Mouse (Mus musculus) forebrain, embryonic 16.5 days (tissue): ENCODE results near the gene Mfsd4b2. TPM values are rescaled to one million over a fixed set of nuclear protein-coding genes. Genes with fewer than 3 reads are reported as not detected.
"Not testable (repeated sequence)": the region's sequence is repeated elsewhere in the genome, so short reads cannot be mapped to it uniquely, and the experiment has no call there.

Source experiments
- ATAC-seq: fragments of 200-750 bp; cut with Nextera tagmentation; 2 replicates; pipeline ENCODE4 v1.8.0; 2017; ENCODE audit warnings: mild to moderate bottlenecking, moderate library complexity
- H3K27ac ChIP-seq: fragments of 300-500 bp; sonication (generic); 2 replicates; pipeline ENCODE4 v1.5.1; 2014; ENCODE audit warnings: low read length, control low read depth
- H3K27me3 ChIP-seq: fragments of 300-500 bp; sonication (generic); replicated peaks from 2 replicates; pipeline ENCODE4 v1.6.1; 2014; ENCODE audit warnings: low read length; ENCODE audit not compliant: control insufficient read depth, insufficient read depth
- H3K36me3 ChIP-seq: fragments of 300-500 bp; sonication (generic); 2 replicates; pipeline ENCODE4 v1.6.1; 2014; ENCODE audit not compliant: control insufficient read depth, insufficient read depth
- H3K4me1 ChIP-seq: fragments of 300-500 bp; sonication (generic); replicated peaks from 2 replicates; pipeline ENCODE4 v1.6.1; 2014; ENCODE audit warnings: low read length; ENCODE audit not compliant: control insufficient read depth, insufficient read depth
- H3K4me2 ChIP-seq: fragments of 300-500 bp; sonication (generic); 2 replicates; pipeline ENCODE4 v1.6.1; 2014; ENCODE audit warnings: mild to moderate bottlenecking, low read length, control low read depth
- H3K4me3 ChIP-seq: fragments of 300-500 bp; sonication (generic); replicated peaks from 2 replicates; pipeline ENCODE4 v1.5.1; 2014; ENCODE audit warnings: mild to moderate bottlenecking, low read length, control low read depth
- H3K9ac ChIP-seq: fragments of 300-500 bp; sonication (generic); replicated peaks from 2 replicates; pipeline ENCODE4 v1.6.1; 2014; ENCODE audit warnings: low read depth, low read length, control low read depth
- H3K9me3 ChIP-seq: fragments of 300-500 bp; sonication (generic); 2 replicates; pipeline ENCODE4 v1.6.1; 2016; ENCODE audit warnings: low read length; ENCODE audit not compliant: control insufficient read depth
- WGBS: fragments of 180-500 bp; shearing (Covaris S2); extraction: QIAGEN DNeasy Blood & Tissue Kit; methylation state at CpG from one replicate; pipeline ENCODE4 v1.1.7; 2014; 5-methylcytosine and 5-hydroxymethylcytosine counted together
- polyA plus RNA-seq: library from polyadenylated mRNA; unstranded; fragments of >200 nt; fragmentation: Nextera tagmentation; extraction: Ambion mirVana; gene quantifications from 2 replicates; pipeline ENCODE4 v1.2.1, GENCODE M21; 2015

Gene Mfsd4b2
- polyA plus RNA-seq, 1 experiment from 2014 or later = not detected

- ATAC-seq = no peak
- 86% methylated on average over 2 of the region's 2 CpGs for WGBS
- Histone ChIP-seq H3K36me3 (no peaks in the 10 kb centered on the region), H3K9me3 (no peaks in the 10 kb centered on the region), H3K4me1 (peaks cover 4% of the 10 kb centered on the region), H3K27me3 (no peaks in the 10 kb centered on the region), H3K4me2 (no peak overlapping the region), H3K4me3 (no peak overlapping the region), H3K27ac (no peak overlapping the region), H3K9ac (no peak overlapping the region)
Observed at GRCm38 (mm10) chr10:39955163-39955562, 28.4 kb upstream of the Mfsd4b2 start.

DNA sequence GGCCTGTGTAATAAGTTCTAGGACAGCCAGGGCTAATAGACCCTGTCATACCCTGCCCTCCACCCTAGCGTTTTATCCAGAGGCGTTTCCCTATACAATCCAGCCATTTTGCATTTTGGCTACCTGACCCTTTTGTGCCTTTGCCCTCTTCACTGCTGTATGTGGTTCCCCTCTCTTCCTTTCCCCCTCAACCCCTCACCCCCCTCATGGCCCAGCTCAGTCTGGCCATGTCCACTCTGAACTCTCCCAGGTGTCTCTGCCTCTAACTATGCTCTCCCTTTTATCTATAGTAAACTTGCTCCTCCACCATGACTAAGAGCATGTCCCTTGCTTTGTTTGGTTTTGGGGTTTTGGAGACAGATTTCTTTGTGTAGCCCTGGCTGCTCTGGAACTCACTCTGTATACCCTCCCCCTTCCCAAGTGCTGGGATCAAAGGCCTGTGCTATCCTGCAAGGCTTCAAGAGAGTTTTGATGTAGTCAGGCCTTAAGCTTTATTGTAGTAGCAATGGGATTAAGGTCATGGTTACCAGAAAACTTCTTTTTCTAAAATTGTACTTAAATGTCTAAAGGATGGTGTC lies 22.7 kb upstream of the Mfsd4b2 start:
- Histone ChIP-seq H3K9me3 (no peaks in the 10 kb centered on the region), H3K4me3 (no peak overlapping the region), H3K27me3 (no peaks in the 10 kb centered on the region), H3K4me2 (no peak overlapping the region), H3K36me3 (no peaks in the 10 kb centered on the region), H3K9ac (no peak overlapping the region), H3K27ac (no peak overlapping the region), H3K4me1 (no peaks in the 10 kb centered on the region)
- ATAC-seq = no peak
- WGBS = 94% methylated on average over 2 of the region's 2 CpGs

GRCm38 (mm10) chr10:39947195-39947594 lies 20.5 kb upstream of the Mfsd4b2 start:
- 83% methylated on average over 3 of the region's 3 CpGs for WGBS
- not testable (repeated sequence) for H3K36me3 ChIP-seq, H3K4me2 ChIP-seq, H3K9me3 ChIP-seq, H3K9ac ChIP-seq, ATAC-seq, H3K4me1 ChIP-seq, H3K4me3 ChIP-seq, H3K27ac ChIP-seq, H3K27me3 ChIP-seq

- no peak overlapping the region for H3K9ac ChIP-seq
- H3K4me3 ChIP-seq = no peak overlapping the region
- no peaks in the 10 kb centered on the region for H3K27me3 ChIP-seq
- no peaks in the 10 kb centered on the region for H3K9me3 ChIP-seq
- H3K36me3 ChIP-seq = no peaks in the 10 kb centered on the region
- H3K4me1 ChIP-seq = no peaks in the 10 kb centered on the region
- no peak for ATAC-seq
- no peak overlapping the region for H3K4me2 ChIP-seq
- 83% methylated on average over 7 of the region's 7 CpGs for WGBS
- no peak overlapping the region for H3K27ac ChIP-seq
Observed at GRCm38 (mm10) chr10:39936553-39936952, 9.8 kb upstream of the Mfsd4b2 start.

DNA sequence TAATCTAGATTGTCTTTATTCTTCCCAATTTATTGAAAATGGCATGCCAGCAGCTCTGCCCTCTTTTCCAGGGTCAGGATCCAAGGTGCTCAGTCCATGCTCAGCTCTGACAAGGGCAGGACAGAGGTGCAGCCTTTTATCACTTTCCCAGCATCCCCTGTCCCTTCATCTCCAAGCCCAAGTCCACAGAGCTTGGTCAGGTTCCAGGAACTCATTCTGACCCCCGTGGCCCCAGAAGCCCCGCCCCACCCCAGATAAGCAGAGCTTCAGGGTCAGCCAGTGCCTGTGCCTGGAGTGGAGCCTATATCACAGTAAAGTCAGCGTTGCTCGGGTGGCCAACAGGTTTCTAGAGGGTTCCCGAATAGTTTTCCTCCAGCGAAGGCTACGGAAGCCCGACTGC lies 2.2 kb downstream of the Mfsd4b2 start:
- WGBS = 81% methylated on average over 8 of the region's 8 CpGs
- not testable (repeated sequence) for H3K4me1 ChIP-seq, H3K4me3 ChIP-seq, ATAC-seq, H3K27me3 ChIP-seq, H3K27ac ChIP-seq, H3K9me3 ChIP-seq, H3K36me3 ChIP-seq, H3K9ac ChIP-seq, H3K4me2 ChIP-seq

DNA sequence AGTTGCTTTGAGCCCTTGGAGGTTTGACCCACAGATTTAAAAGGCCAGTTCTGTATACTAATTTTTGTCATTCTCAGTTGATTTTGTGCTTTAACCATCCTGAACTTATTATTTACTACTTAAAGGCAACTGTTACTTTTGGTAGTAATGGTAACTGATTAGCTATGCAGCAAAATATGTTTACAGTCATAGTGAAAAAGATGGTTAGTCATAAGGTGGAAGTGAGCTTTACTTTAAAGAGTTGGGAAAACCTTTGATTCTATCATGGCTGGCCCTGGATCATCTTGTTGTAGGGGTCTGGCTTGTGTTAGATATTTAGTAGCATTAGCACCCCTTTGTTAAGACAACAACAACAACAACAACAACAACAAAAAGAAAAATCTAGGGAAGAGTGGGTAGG lies 14.1 kb downstream of the Mfsd4b2 start:
- Histone ChIP-seq H3K4me3 (no peak overlapping the region), H3K9ac (no peak overlapping the region), H3K27me3 (no peaks in the 10 kb centered on the region), H3K27ac (no peak overlapping the region), H3K4me2 (no peak overlapping the region), H3K4me1 (no peaks in the 10 kb centered on the region), H3K9me3 (no peaks in the 10 kb centered on the region), H3K36me3 (no peaks in the 10 kb centered on the region)
- ATAC-seq = no peak

- H3K4me2 ChIP-seq = no peak overlapping the region
- no peaks in the 10 kb centered on the region for H3K4me1 ChIP-seq
- H3K27ac ChIP-seq = no peak overlapping the region
- 67% methylated on average over 13 of the region's 13 CpGs for WGBS
- no peak for ATAC-seq
- H3K9ac ChIP-seq = no peak overlapping the region
- H3K4me3 ChIP-seq = no peak overlapping the region
- H3K36me3 ChIP-seq = no peaks in the 10 kb centered on the region
- no peaks in the 10 kb centered on the region for H3K27me3 ChIP-seq
- H3K9me3 ChIP-seq = no peaks in the 10 kb centered on the region
Observed at GRCm38 (mm10) chr10:39908768-39909441, 17.8 kb downstream of the Mfsd4b2 start.

- no peak overlapping the region for H3K27ac ChIP-seq
- no peak for ATAC-seq
- 84% methylated on average over 10 of the region's 10 CpGs for WGBS
Observed at GRCm38 (mm10) chr10:39906799-39907658, 19.7 kb downstream of the Mfsd4b2 start.

GRCm38 (mm10) chr10:39904191-39904590 lies 22.5 kb downstream of the Mfsd4b2 start:
- H3K4me3 ChIP-seq = no peak overlapping the region
- H3K4me1 ChIP-seq = no peaks in the 10 kb centered on the region
- H3K4me2 ChIP-seq = no peak overlapping the region
- no peaks in the 10 kb centered on the region for H3K9me3 ChIP-seq
- no peaks in the 10 kb centered on the region for H3K27me3 ChIP-seq
- no peak overlapping the region for H3K9ac ChIP-seq
- ATAC-seq = no peak
- H3K36me3 ChIP-seq = no peaks in the 10 kb centered on the region
- no peak overlapping the region for H3K27ac ChIP-seq
- 80% methylated on average over 3 of the region's 3 CpGs for WGBS

More at GRCm38 (mm10) chr10:39906799-39907658, 19.7 kb downstream of the Mfsd4b2 start:
- no peaks in the 10 kb centered on the region for H3K4me1 ChIP-seq
- no peaks in the 10 kb centered on the region for H3K36me3 ChIP-seq
- no peak overlapping the region for H3K9ac ChIP-seq
- H3K4me2 ChIP-seq = no peak overlapping the region
- H3K4me3 ChIP-seq = no peak overlapping the region
- no peaks in the 10 kb centered on the region for H3K27me3 ChIP-seq
- no peaks in the 10 kb centered on the region for H3K9me3 ChIP-seq
